Comparison of ENCODE assay signal across 29 mouse cellular contexts in the genomic region with DNA sequence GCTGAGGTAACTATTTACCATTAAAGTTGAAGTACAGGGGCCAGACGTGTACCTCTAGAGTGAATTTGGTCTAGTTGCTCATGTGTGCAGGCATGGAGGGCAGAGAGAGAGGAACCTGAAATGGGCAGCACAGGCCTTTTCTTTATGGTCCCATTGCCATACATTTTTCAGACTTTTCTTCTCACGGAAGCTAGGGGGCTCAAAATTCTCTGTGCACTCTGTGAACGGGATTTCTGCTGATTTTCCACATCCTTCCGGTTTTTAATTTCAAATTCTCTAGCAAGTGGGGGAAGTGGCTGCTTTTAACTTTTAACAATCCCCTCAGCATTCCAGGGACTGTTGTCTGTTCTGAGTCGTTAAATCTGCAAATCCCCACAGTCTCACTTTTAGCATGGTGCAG.
DNase-seq lines count a peak whose midpoint lies in the region; ATAC-seq and TF ChIP-seq lines count a peak whose summit lies in the region.
"Had no signal": no experiment of that assay in that cellular context is flagged by ENCODE, and none has a peak within 500 bp of the region (broad histone marks: within the 10 kb centered on the region; RNA-seq: fewer than 3 reads in every experiment).

No protein-coding gene starts in this region.

- no peaks in the 10 kb centered on the region for H3K36me3 ChIP-seq in forebrain, postnatal 0 days (ENCODE audit: insufficient read depth)
- H3K36me3 ChIP-seq in forebrain, embryonic 15.5 days, result no peaks in the 10 kb centered on the region
- H3K36me3 ChIP-seq in hindbrain, postnatal 0 days (ENCODE audit: insufficient read depth, low read length), result no peaks in the 10 kb centered on the region
- H3K36me3 ChIP-seq in hindbrain, embryonic 11.5 days (ENCODE audit: control insufficient read depth, insufficient read depth, low read length), result no peaks in the 10 kb centered on the region
- H3K36me3 ChIP-seq in midbrain, embryonic 14.5 days (ENCODE audit: control insufficient read depth, insufficient read depth, low read length), result no peaks in the 10 kb centered on the region
- H3K36me3 ChIP-seq in midbrain, embryonic 11.5 days (ENCODE audit: control insufficient read depth, insufficient read depth, low read length), result no peaks in the 10 kb centered on the region
- H3K36me3 ChIP-seq: embryonic facial prominence, embryonic 13.5 days; forebrain, embryonic 10.5 days; G1E; heart, embryonic 10.5 days; heart, embryonic 15.5 days; limb, embryonic 15.5 days; lung, embryonic 15.5 days; neural tube, embryonic 12.5 days had no signal

- DNase-seq in forebrain, postnatal 0 days, result no peak
- DNase-seq in hindbrain, postnatal 0 days (ENCODE audit: low spot score), result no peak
- DNase-seq in hindbrain, embryonic 11.5 days (ENCODE audit: low spot score), result no peak
- no peak for DNase-seq in layer of hippocampus, adult 2 months (ENCODE audit: low spot score in 2 of 2)
- DNase-seq in layer of hippocampus, postnatal 14 days (ENCODE audit: low spot score in 2 of 2), result no peak
- peak; percentile 40 for DNase-seq in midbrain, embryonic 14.5 days
- DNase-seq in midbrain, embryonic 11.5 days (ENCODE audit: low spot score, missing footprints), result no peak
- DNase-seq: adrenal gland, adult 8-10 months; cerebellum, adult 8-10 months; cerebellum, postnatal 25 days; kidney, adult 11 months; kidney, postnatal 10 days; right cerebral cortex, postnatal 4 days; thymus, adult 2 months; thymus, postnatal 36 days had no signal

- no peaks in the 10 kb centered on the region for H3K27me3 ChIP-seq in forebrain, postnatal 0 days (ENCODE audit: insufficient read depth, low read length)
- no peaks in the 10 kb centered on the region for H3K27me3 ChIP-seq in forebrain, embryonic 15.5 days
- no peaks in the 10 kb centered on the region for H3K27me3 ChIP-seq in hindbrain, postnatal 0 days (ENCODE audit: insufficient read depth, low read length)
- no peaks in the 10 kb centered on the region for H3K27me3 ChIP-seq in hindbrain, embryonic 11.5 days (ENCODE audit: control insufficient read depth, insufficient read depth, low read length)
- H3K27me3 ChIP-seq in midbrain, embryonic 14.5 days (ENCODE audit: control insufficient read depth, insufficient read depth, low read length), result no peaks in the 10 kb centered on the region
- no peaks in the 10 kb centered on the region for H3K27me3 ChIP-seq in midbrain, embryonic 11.5 days (ENCODE audit: control insufficient read depth, insufficient read depth, low read length)
- H3K27me3 ChIP-seq: embryonic facial prominence, embryonic 13.5 days; heart, embryonic 15.5 days; limb, embryonic 15.5 days; lung, embryonic 15.5 days; neural tube, embryonic 12.5 days had no signal

- no peak for ATAC-seq in forebrain, postnatal 0 days
- ATAC-seq in forebrain, embryonic 15.5 days (replicated peaks), result no peak
- no peak for ATAC-seq in hindbrain, postnatal 0 days
- ATAC-seq in hindbrain, embryonic 11.5 days (ENCODE audit: low FRiP score), result no peak
- no peak for ATAC-seq in midbrain, embryonic 14.5 days (ENCODE audit: low FRiP score, low TSS enrichment)
- no peak for ATAC-seq in midbrain, embryonic 11.5 days (ENCODE audit: low FRiP score)
- ATAC-seq: forebrain, embryonic 16.5 days; midbrain, embryonic 16.5 days had no signal

- H3K9me3 ChIP-seq in forebrain, postnatal 0 days (ENCODE audit: low read length), result no peaks in the 10 kb centered on the region
- no peaks in the 10 kb centered on the region for H3K9me3 ChIP-seq in forebrain, embryonic 15.5 days
- H3K9me3 ChIP-seq in hindbrain, postnatal 0 days (ENCODE audit: low read length), result no peaks in the 10 kb centered on the region
- H3K9me3 ChIP-seq in hindbrain, embryonic 11.5 days (ENCODE audit: control insufficient read depth, low read length), result no peaks in the 10 kb centered on the region
- H3K9me3 ChIP-seq in midbrain, embryonic 14.5 days (ENCODE audit: control insufficient read depth, low read length), result no peaks in the 10 kb centered on the region
- H3K9me3 ChIP-seq in midbrain, embryonic 11.5 days (ENCODE audit: control insufficient read depth, low read length), result no peaks in the 10 kb centered on the region
- H3K9me3 ChIP-seq: embryonic facial prominence, embryonic 13.5 days; forebrain, embryonic 10.5 days; G1E; heart, embryonic 10.5 days; heart, embryonic 15.5 days; limb, embryonic 15.5 days; lung, embryonic 15.5 days; neural tube, embryonic 12.5 days had no signal

- H3K4me2 ChIP-seq in forebrain, postnatal 0 days (ENCODE audit: low read depth), result no peak overlapping the region
- H3K4me2 ChIP-seq in forebrain, embryonic 15.5 days (replicated peaks), result no peak overlapping the region
- no peak overlapping the region for H3K4me2 ChIP-seq in hindbrain, postnatal 0 days (ENCODE audit: low read depth, low read length)
- H3K4me2 ChIP-seq in hindbrain, embryonic 11.5 days (replicated peaks; ENCODE audit: low read depth, low read length), result no peak overlapping the region
- no peak overlapping the region for H3K4me2 ChIP-seq in midbrain, embryonic 14.5 days (ENCODE audit: low read length)
- no peak overlapping the region for H3K4me2 ChIP-seq in midbrain, embryonic 11.5 days
- H3K4me2 ChIP-seq: embryonic facial prominence, embryonic 13.5 days; heart, embryonic 15.5 days; limb, embryonic 15.5 days; lung, embryonic 15.5 days; neural tube, embryonic 12.5 days had no signal

- H3K4me3 ChIP-seq in forebrain, postnatal 0 days (ENCODE audit: low read depth, low read length), result no peak overlapping the region
- H3K4me3 ChIP-seq in forebrain, embryonic 15.5 days, result no peak overlapping the region
- H3K4me3 ChIP-seq in hindbrain, postnatal 0 days (ENCODE audit: low read length), result no peak overlapping the region
- H3K4me3 ChIP-seq in hindbrain, embryonic 11.5 days (ENCODE audit: low read depth, low read length), result no peak overlapping the region
- no peak overlapping the region for H3K4me3 ChIP-seq in layer of hippocampus, adult 2 months
- no peak overlapping the region for H3K4me3 ChIP-seq in midbrain, embryonic 14.5 days (replicated peaks; ENCODE audit: low read depth, low read length)
- H3K4me3 ChIP-seq in midbrain, embryonic 11.5 days (ENCODE audit: low read depth, low read length), result no peak overlapping the region
- H3K4me3 ChIP-seq: embryonic facial prominence, embryonic 13.5 days; forebrain, embryonic 10.5 days; heart, embryonic 10.5 days; heart, embryonic 15.5 days; limb, embryonic 15.5 days; lung, embryonic 15.5 days; myocyte; neural tube, embryonic 12.5 days had no signal

- H3K27ac ChIP-seq in forebrain, postnatal 0 days (ENCODE audit: low read depth, low read length), result no peak overlapping the region
- no peak overlapping the region for H3K27ac ChIP-seq in forebrain, embryonic 15.5 days (replicated peaks)
- H3K27ac ChIP-seq in hindbrain, postnatal 0 days, result no peak overlapping the region
- H3K27ac ChIP-seq in hindbrain, embryonic 11.5 days (ENCODE audit: low read depth, low read length), result no peak overlapping the region
- H3K27ac ChIP-seq in layer of hippocampus, adult 2 months, result no peak overlapping the region
- H3K27ac ChIP-seq in midbrain, embryonic 14.5 days (replicated peaks; ENCODE audit: low read depth, low read length), result no peak overlapping the region
- no peak overlapping the region for H3K27ac ChIP-seq in midbrain, embryonic 11.5 days (ENCODE audit: low read depth, low read length)
- H3K27ac ChIP-seq: embryonic facial prominence, embryonic 13.5 days; forebrain, embryonic 10.5 days; heart, embryonic 10.5 days; heart, embryonic 15.5 days; limb, embryonic 15.5 days; liver, embryonic 14.5 days; lung, embryonic 15.5 days; macrophage; neural tube, embryonic 12.5 days had no signal

- 24% methylated on average over 5 of the region's 5 CpGs for WGBS in forebrain, postnatal 0 days
- 32% methylated on average over 5 of the region's 5 CpGs for WGBS in forebrain, embryonic 15.5 days
- 47% methylated on average over 5 of the region's 5 CpGs for WGBS in hindbrain, postnatal 0 days
- 66% methylated on average over 5 of the region's 5 CpGs for WGBS in hindbrain, embryonic 11.5 days
- 35% methylated on average over 5 of the region's 5 CpGs for WGBS in midbrain, embryonic 14.5 days
- 56% methylated on average over 5 of the region's 5 CpGs for WGBS in midbrain, embryonic 11.5 days

- peak; percentile 43; the same call in 1 of the 2 replicates for TF ChIP-seq CTCF in forebrain, postnatal 0 days (IDR thresholded peaks at IDR 0.05; ENCODE audit: low read depth)
- peak; percentile 44 for TF ChIP-seq CTCF in hindbrain, postnatal 0 days (IDR thresholded peaks at IDR 0.05; ENCODE audit: low read depth)
- TF ChIP-seq CTCF in layer of hippocampus, adult 2 months (conservative IDR thresholded peaks at IDR 0.05), result peak; percentile 48

- H3K9ac ChIP-seq in forebrain, postnatal 0 days, result no peak overlapping the region
- H3K9ac ChIP-seq in forebrain, embryonic 15.5 days (replicated peaks), result no peak overlapping the region
- no peak overlapping the region for H3K9ac ChIP-seq in hindbrain, postnatal 0 days (replicated peaks; ENCODE audit: low read length)
- H3K9ac ChIP-seq in hindbrain, embryonic 11.5 days (ENCODE audit: low read depth, low read length), result no peak overlapping the region
- no peak overlapping the region for H3K9ac ChIP-seq in midbrain, embryonic 14.5 days (replicated peaks; ENCODE audit: low read length)
- H3K9ac ChIP-seq in midbrain, embryonic 11.5 days (ENCODE audit: low read length), result no peak overlapping the region
- H3K9ac ChIP-seq: embryonic facial prominence, embryonic 13.5 days; heart, embryonic 15.5 days; limb, embryonic 15.5 days; liver, embryonic 14.5 days; lung, embryonic 15.5 days; neural tube, embryonic 12.5 days had no signal

- no peaks in the 10 kb centered on the region; the same call in 1 of the 2 replicates for H3K4me1 ChIP-seq in forebrain, postnatal 0 days (ENCODE audit: insufficient read depth)
- H3K4me1 ChIP-seq in forebrain, embryonic 15.5 days, result peaks cover 10% of the 10 kb centered on the region
- peaks cover 4% of the 10 kb centered on the region; the same call in 1 of the 2 replicates for H3K4me1 ChIP-seq in hindbrain, postnatal 0 days (ENCODE audit: insufficient read depth, low read length)
- H3K4me1 ChIP-seq in hindbrain, embryonic 11.5 days (replicated peaks; ENCODE audit: control insufficient read depth, insufficient read depth, low read length), result no peaks in the 10 kb centered on the region
- peaks cover 17% of the 10 kb centered on the region for H3K4me1 ChIP-seq in midbrain, embryonic 14.5 days (ENCODE audit: control insufficient read depth, insufficient read depth, low read length)
- peaks cover 5% of the 10 kb centered on the region; the same call in 1 of the 2 replicates for H3K4me1 ChIP-seq in midbrain, embryonic 11.5 days (ENCODE audit: control insufficient read depth, insufficient read depth, low read length)
- H3K4me1 ChIP-seq: heart, embryonic 15.5 days had no signal
